Mouse (Mus musculus): ENCODE measurements around the gene Zfp648. TPM values are rescaled to one million over a fixed set of nuclear protein-coding genes. Genes with fewer than 3 reads are reported as not detected.

Zfp648 gene
- polyA plus RNA-seq, 1 experiment from 2014 or later, result 1.2 TPM

DNA sequence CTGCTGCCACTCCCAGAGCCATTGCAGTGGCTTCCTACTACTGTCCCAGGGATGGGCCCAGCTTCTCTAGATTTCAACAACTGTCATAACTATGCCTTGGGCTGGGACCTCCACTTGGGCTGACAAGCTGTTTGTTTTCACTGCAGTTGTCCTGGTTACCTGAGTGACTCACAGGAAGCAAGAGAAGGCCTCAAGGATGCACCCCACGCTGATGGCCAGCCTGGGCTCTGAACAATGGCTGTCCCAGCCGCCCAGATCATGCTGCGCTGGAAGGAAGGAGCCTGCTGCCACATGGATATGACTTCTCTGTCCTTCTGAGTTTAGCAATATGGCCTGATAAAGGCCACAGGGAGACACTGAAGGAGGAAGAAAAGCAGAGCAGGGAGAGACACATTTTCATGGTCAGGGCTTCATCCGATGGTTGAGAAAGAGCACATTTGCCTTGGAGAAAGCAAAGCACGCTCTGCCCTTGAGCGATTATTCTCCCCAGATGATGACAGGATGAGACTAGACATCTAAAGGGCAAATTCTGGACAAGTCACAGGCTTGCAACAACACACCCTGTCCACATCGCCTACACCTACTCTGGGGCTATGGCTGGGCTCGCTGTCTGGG is 22.3 kb upstream of the Zfp648 start:
- H3K9me3 ChIP-seq (replicated peaks; ENCODE audit: control insufficient read depth, low read length, poor library complexity, severe bottlenecking), result no peaks in the 10 kb centered on the region
- 90% methylated on average over 8 of the region's 8 CpGs for WGBS
- no peak overlapping the region for H3K4me2 ChIP-seq (ENCODE audit: low read length)
- no peaks in the 10 kb centered on the region for H3K4me1 ChIP-seq (ENCODE audit: control insufficient read depth, insufficient read depth, low read length)
- H3K36me3 ChIP-seq (ENCODE audit: control insufficient read depth, insufficient read depth, low read length), result no peaks in the 10 kb centered on the region
- no peaks in the 10 kb centered on the region for H3K27me3 ChIP-seq (ENCODE audit: control insufficient read depth, insufficient read depth, low read depth, low read length)
- no peak overlapping the region for H3K9ac ChIP-seq (ENCODE audit: low read depth, low read length)
- no peak overlapping the region for H3K4me3 ChIP-seq (ENCODE audit: low read depth, low read length)
- H3K27ac ChIP-seq (ENCODE audit: low read length), result no peak overlapping the region
- ATAC-seq, result no peak

- no peak overlapping the region for H3K27ac ChIP-seq (ENCODE audit: low read length)
- no peak overlapping the region for H3K4me3 ChIP-seq (ENCODE audit: low read depth, low read length)
- H3K36me3 ChIP-seq (ENCODE audit: control insufficient read depth, insufficient read depth, low read length), result no peaks in the 10 kb centered on the region
- H3K4me2 ChIP-seq (ENCODE audit: low read length), result no peak overlapping the region
- H3K9me3 ChIP-seq (replicated peaks; ENCODE audit: control insufficient read depth, low read length, poor library complexity, severe bottlenecking), result no peaks in the 10 kb centered on the region
- H3K27me3 ChIP-seq (ENCODE audit: control insufficient read depth, insufficient read depth, low read depth, low read length), result no peaks in the 10 kb centered on the region
- H3K9ac ChIP-seq (ENCODE audit: low read depth, low read length), result no peak overlapping the region
- H3K4me1 ChIP-seq (ENCODE audit: control insufficient read depth, insufficient read depth, low read length), result no peaks in the 10 kb centered on the region
- ATAC-seq, result peak; percentile 96
- 29% methylated on average over 2 of the region's 2 CpGs for WGBS
These were observed 20.0 kb upstream of the Zfp648 start for GRCm38 (mm10) chr1:154180952-154181351.

DNA sequence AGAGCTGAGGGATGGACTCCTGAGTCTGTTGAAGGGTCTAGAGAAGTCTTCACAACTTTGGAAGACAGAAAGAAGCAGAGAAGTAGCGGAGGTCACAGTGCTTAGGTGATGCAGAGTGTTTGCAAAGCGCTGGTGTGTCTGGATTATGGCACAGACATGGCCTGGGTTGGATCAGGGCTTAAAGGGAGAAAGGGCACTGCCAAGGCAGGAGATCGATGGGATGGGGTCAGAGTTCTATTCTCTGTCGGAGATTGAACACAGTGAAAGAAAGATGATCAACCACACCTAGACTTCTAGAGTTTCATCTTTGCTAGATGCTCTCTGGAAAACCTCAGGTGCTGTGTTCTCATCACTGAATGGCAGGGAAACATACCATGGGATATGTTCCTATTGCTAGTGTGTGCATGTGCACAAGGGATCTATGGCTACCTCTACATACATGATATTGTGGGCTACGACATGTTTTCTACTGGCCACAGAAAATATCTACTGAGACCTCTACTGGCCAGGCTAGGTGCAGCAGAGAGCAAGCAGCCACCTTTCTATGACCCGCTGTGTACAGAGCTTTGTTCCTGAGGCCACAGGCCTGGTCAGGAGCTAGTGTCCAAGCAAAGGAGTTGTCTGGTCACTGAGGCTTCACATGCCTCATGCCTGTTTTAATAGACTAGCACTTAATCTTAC is 18.5 kb upstream of the Zfp648 start:
- Histone ChIP-seq H3K9ac (ENCODE audit: low read depth, low read length) (no peak overlapping the region), H3K27ac (ENCODE audit: low read length) (no peak overlapping the region), H3K36me3 (ENCODE audit: control insufficient read depth, insufficient read depth, low read length) (no peaks in the 10 kb centered on the region), H3K9me3 (replicated peaks; ENCODE audit: control insufficient read depth, low read length, poor library complexity, severe bottlenecking) (no peaks in the 10 kb centered on the region), H3K27me3 (ENCODE audit: control insufficient read depth, insufficient read depth, low read depth, low read length) (no peaks in the 10 kb centered on the region), H3K4me2 (ENCODE audit: low read length) (no peak overlapping the region), H3K4me1 (ENCODE audit: control insufficient read depth, insufficient read depth, low read length) (no peaks in the 10 kb centered on the region), H3K4me3 (ENCODE audit: low read depth, low read length) (no peak overlapping the region)
- ATAC-seq, result no peak
- 70% methylated on average over 6 of the region's 6 CpGs for WGBS

- Histone ChIP-seq H3K27ac (ENCODE audit: low read length) (no peak overlapping the region), H3K27me3 (ENCODE audit: control insufficient read depth, insufficient read depth, low read depth, low read length) (no peaks in the 10 kb centered on the region), H3K4me3 (ENCODE audit: low read depth, low read length) (no peak overlapping the region), H3K4me1 (ENCODE audit: control insufficient read depth, insufficient read depth, low read length) (no peaks in the 10 kb centered on the region), H3K9me3 (replicated peaks; ENCODE audit: control insufficient read depth, low read length, poor library complexity, severe bottlenecking) (no peaks in the 10 kb centered on the region), H3K4me2 (ENCODE audit: low read length) (no peak overlapping the region), H3K36me3 (ENCODE audit: control insufficient read depth, insufficient read depth, low read length) (no peaks in the 10 kb centered on the region), H3K9ac (ENCODE audit: low read depth, low read length) (no peak overlapping the region)
- 91% methylated on average over 7 of the region's 7 CpGs for WGBS
- ATAC-seq, result no peak
These were observed 17.8 kb upstream of the Zfp648 start for GRCm38 (mm10) chr1:154183077-154183751.

- H3K9me3 ChIP-seq (replicated peaks; ENCODE audit: control insufficient read depth, low read length, poor library complexity, severe bottlenecking), result no peaks in the 10 kb centered on the region
- H3K27me3 ChIP-seq (ENCODE audit: control insufficient read depth, insufficient read depth, low read depth, low read length), result no peaks in the 10 kb centered on the region
- WGBS, result 82% methylated on average over 4 of the region's 4 CpGs
- H3K4me1 ChIP-seq (ENCODE audit: control insufficient read depth, insufficient read depth, low read length), result no peaks in the 10 kb centered on the region
- H3K4me2 ChIP-seq (ENCODE audit: low read length), result no peak overlapping the region
- H3K27ac ChIP-seq (ENCODE audit: low read length), result no peak overlapping the region
- no peak overlapping the region for H3K9ac ChIP-seq (ENCODE audit: low read depth, low read length)
- no peak overlapping the region for H3K4me3 ChIP-seq (ENCODE audit: low read depth, low read length)
- H3K36me3 ChIP-seq (ENCODE audit: control insufficient read depth, insufficient read depth, low read length), result no peaks in the 10 kb centered on the region
- ATAC-seq, result no peak
These were observed 12.8 kb upstream of the Zfp648 start for GRCm38 (mm10) chr1:154188229-154188628.

DNA sequence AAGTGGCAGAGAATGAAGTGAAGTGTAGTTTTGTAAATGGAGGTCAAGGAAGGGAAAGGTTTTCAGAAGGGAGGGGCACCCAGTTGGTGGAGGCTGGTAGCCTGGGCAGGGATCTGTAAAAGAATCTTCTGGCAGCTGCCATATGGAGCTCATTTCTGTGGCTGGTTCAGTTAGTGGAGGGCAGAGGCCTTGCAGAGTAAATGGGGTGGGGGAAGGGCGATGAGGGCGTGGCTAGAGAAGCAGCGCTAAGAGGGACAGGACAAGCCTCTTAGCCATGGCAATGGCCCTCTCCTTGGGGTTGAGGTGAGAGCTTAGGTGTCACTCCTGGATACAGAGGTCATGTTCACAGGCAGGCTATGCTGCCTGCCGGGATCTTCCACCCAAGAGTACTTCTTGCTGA is 12.4 kb upstream of the Zfp648 start:
- no peak for ATAC-seq
- WGBS, result 36% methylated on average over 4 of the region's 4 CpGs

GRCm38 (mm10) chr1:154189842-154190530 is 11.0 kb upstream of the Zfp648 start:
- H3K27ac ChIP-seq (ENCODE audit: low read length), result no peak overlapping the region
- no peaks in the 10 kb centered on the region for H3K27me3 ChIP-seq (ENCODE audit: control insufficient read depth, insufficient read depth, low read depth, low read length)
- H3K4me2 ChIP-seq (ENCODE audit: low read length), result no peak overlapping the region
- H3K36me3 ChIP-seq (ENCODE audit: control insufficient read depth, insufficient read depth, low read length), result no peaks in the 10 kb centered on the region
- ATAC-seq, result no peak
- WGBS, result 66% methylated on average over 14 of the region's 18 CpGs
- no peak overlapping the region for H3K4me3 ChIP-seq (ENCODE audit: low read depth, low read length)
- no peak overlapping the region for H3K9ac ChIP-seq (ENCODE audit: low read depth, low read length)
- H3K9me3 ChIP-seq (replicated peaks; ENCODE audit: control insufficient read depth, low read length, poor library complexity, severe bottlenecking), result no peaks in the 10 kb centered on the region
- no peaks in the 10 kb centered on the region for H3K4me1 ChIP-seq (ENCODE audit: control insufficient read depth, insufficient read depth, low read length)

More for the DNA sequence above, 12.4 kb upstream of the Zfp648 start:
- H3K9ac ChIP-seq (ENCODE audit: low read depth, low read length), result no peak overlapping the region
- no peaks in the 10 kb centered on the region for H3K27me3 ChIP-seq (ENCODE audit: control insufficient read depth, insufficient read depth, low read depth, low read length)
- no peaks in the 10 kb centered on the region for H3K4me1 ChIP-seq (ENCODE audit: control insufficient read depth, insufficient read depth, low read length)
- no peaks in the 10 kb centered on the region for H3K36me3 ChIP-seq (ENCODE audit: control insufficient read depth, insufficient read depth, low read length)
- H3K9me3 ChIP-seq (replicated peaks; ENCODE audit: control insufficient read depth, low read length, poor library complexity, severe bottlenecking), result no peaks in the 10 kb centered on the region
- no peak overlapping the region for H3K4me3 ChIP-seq (ENCODE audit: low read depth, low read length)
- no peak overlapping the region for H3K4me2 ChIP-seq (ENCODE audit: low read length)
- H3K27ac ChIP-seq (ENCODE audit: low read length), result no peak overlapping the region

DNA sequence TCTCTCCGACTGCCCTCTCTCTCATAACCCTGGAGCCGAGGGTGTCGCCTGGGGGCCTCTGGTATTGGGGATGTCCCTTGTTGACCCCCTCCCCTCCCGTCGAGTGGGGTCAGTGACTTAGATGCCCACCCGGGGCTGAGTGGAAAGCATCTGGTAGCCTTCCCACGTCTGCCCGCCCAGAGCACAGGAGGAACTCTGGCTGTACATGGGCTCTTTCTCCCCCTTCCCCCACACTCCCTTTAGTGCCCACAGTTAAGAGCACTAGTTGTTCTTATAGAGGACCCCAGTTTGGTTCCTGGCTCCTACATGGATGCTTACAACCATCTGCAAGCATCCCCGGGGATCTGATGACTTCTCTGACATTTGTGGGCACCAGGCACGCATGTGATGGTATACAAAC is 2.1 kb upstream of the Zfp648 start:
- H3K4me3 ChIP-seq (ENCODE audit: low read depth, low read length), result no peak overlapping the region
- no peak overlapping the region for H3K4me2 ChIP-seq (ENCODE audit: low read length)
- 88% methylated on average over 8 of the region's 10 CpGs for WGBS

More for the DNA sequence above, 2.1 kb upstream of the Zfp648 start:
- ATAC-seq, result no peak
- Histone ChIP-seq H3K27ac (ENCODE audit: low read length) (no peak overlapping the region), H3K27me3 (ENCODE audit: control insufficient read depth, insufficient read depth, low read depth, low read length) (peaks cover 4% of the 10 kb centered on the region; the same call in 1 of the 2 replicates), H3K9ac (ENCODE audit: low read depth, low read length) (no peak overlapping the region), H3K4me1 (ENCODE audit: control insufficient read depth, insufficient read depth, low read length) (no peaks in the 10 kb centered on the region), H3K36me3 (ENCODE audit: control insufficient read depth, insufficient read depth, low read length) (no peaks in the 10 kb centered on the region), H3K9me3 (replicated peaks; ENCODE audit: control insufficient read depth, low read length, poor library complexity, severe bottlenecking) (no peaks in the 10 kb centered on the region)

Measured in midbrain, embryonic 16.5 days (tissue).